ENCODE assay signal across 8 mouse cellular contexts in the genomic region with DNA sequence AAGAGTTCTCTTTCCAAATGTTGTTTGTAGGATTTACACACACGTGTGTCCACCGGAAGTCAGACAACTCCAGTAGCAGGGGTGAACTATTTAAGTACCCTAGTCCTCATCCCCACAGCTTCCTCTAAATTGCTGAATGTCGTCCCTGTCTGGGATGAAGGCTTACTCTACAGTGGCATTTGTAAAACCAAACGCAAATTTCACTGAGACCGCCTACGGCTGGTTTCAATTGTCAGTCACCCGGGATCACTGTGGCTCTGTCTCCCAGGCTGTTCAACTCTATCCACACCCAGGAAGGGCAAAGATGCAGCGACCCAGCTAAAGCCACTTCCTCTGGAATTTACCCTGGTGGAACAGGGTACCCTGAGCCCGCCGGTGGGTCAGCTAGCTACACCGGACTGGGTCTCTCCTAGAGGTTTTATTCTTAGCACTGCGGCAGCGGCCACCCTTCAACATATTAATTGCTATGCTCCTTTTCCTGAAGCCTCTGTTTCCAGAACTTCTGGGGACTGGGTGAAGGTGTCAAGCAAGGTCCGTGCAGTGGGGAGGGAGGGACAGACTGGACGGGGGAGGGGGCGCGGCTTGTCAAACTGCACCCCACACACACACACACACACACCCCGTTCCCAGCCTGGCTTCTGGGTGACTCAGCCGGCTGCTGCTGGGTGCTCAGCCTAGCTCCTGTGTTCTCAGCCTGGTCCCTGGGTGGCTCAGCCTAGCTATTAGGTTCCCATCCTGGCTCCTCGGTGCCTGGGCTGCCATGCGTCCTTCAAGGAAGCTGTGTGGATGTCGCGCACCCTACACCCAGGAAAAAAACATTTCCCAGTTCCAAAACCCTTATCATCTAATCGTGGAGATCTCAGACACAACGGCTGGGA. TPM values are rescaled to one million over a fixed set of nuclear protein-coding genes. Genes with fewer than 3 reads are reported as not detected.
DNase-seq lines count a peak whose midpoint lies in the region; ATAC-seq lines count a peak whose summit lies in the region.

No protein-coding gene starts in this region.

- peak; percentile 49; the same call in 1 of the 2 replicates for ATAC-seq in embryonic facial prominence, embryonic 11.5 days (replicated peaks; ENCODE audit: insufficient number of reproducible peaks, low FRiP score, low TSS enrichment, low read depth)
- ATAC-seq in hindbrain, embryonic 12.5 days (ENCODE audit: low FRiP score), result peak; percentile 61
- ATAC-seq in midbrain, embryonic 15.5 days (replicated peaks), result peak; percentile 48
- ATAC-seq in inflammation-experienced regulatory T-cells, adult 6 months, result no peak

- peak overlapping the region; percentile 61 for H3K9ac ChIP-seq in embryonic facial prominence, embryonic 11.5 days (replicated peaks; ENCODE audit: low read length)
- peak overlapping the region; percentile 68 for H3K9ac ChIP-seq in hindbrain, embryonic 12.5 days
- H3K9ac ChIP-seq in midbrain, embryonic 15.5 days, result peak overlapping the region; percentile 66

- no peaks in the 10 kb centered on the region for H3K36me3 ChIP-seq in embryonic facial prominence, embryonic 11.5 days (replicated peaks; ENCODE audit: control insufficient read depth, insufficient read depth, low read depth, low read length)
- no peaks in the 10 kb centered on the region for H3K36me3 ChIP-seq in hindbrain, embryonic 12.5 days
- H3K36me3 ChIP-seq in limb, embryonic 10.5 days, result no peaks in the 10 kb centered on the region
- no peaks in the 10 kb centered on the region for H3K36me3 ChIP-seq in midbrain, embryonic 15.5 days (replicated peaks)

- peak; percentile 22 for DNase-seq in cerebellum, adult 11-12 months
- DNase-seq in cerebellum, adult 11 months, result no peak
- DNase-seq in T-cell, adult 2 months (ENCODE audit: low spot score), result peak; percentile 28
- peak; percentile 30 for DNase-seq in embryonic facial prominence, embryonic 11.5 days (ENCODE audit: low spot score)
- peak; percentile 41 for DNase-seq in limb, embryonic 10.5 days (ENCODE audit: low spot score)

- H3K9me3 ChIP-seq in embryonic facial prominence, embryonic 11.5 days (replicated peaks; ENCODE audit: control insufficient read depth, low read length), result no peaks in the 10 kb centered on the region
- no peaks in the 10 kb centered on the region for H3K9me3 ChIP-seq in hindbrain, embryonic 12.5 days (replicated peaks)
- H3K9me3 ChIP-seq in limb, embryonic 10.5 days (replicated peaks), result no peaks in the 10 kb centered on the region
- no peaks in the 10 kb centered on the region for H3K9me3 ChIP-seq in midbrain, embryonic 15.5 days

- no peak overlapping the region for H3K27ac ChIP-seq in embryonic facial prominence, embryonic 11.5 days (replicated peaks; ENCODE audit: low read depth, low read length)
- H3K27ac ChIP-seq in hindbrain, embryonic 12.5 days, result no peak overlapping the region
- peak overlapping the region; percentile 77; the same call in 1 of the 2 replicates for H3K27ac ChIP-seq in limb, embryonic 10.5 days
- H3K27ac ChIP-seq in midbrain, embryonic 15.5 days, result peak overlapping the region; percentile 70; the same call in 1 of the 2 replicates

- H3K27me3 ChIP-seq in embryonic facial prominence, embryonic 11.5 days (ENCODE audit: control insufficient read depth, insufficient read depth, low read length), result peaks cover 14% of the 10 kb centered on the region
- H3K27me3 ChIP-seq in hindbrain, embryonic 12.5 days, result peaks cover 30% of the 10 kb centered on the region
- H3K27me3 ChIP-seq in limb, embryonic 10.5 days (ENCODE audit: low read depth, poor library complexity, severe bottlenecking), result peaks cover 54% of the 10 kb centered on the region
- peaks cover 19% of the 10 kb centered on the region for H3K27me3 ChIP-seq in midbrain, embryonic 15.5 days (replicated peaks)

- peaks cover 3% of the 10 kb centered on the region; the same call in 1 of the 2 replicates for H3K4me1 ChIP-seq in embryonic facial prominence, embryonic 11.5 days (ENCODE audit: control insufficient read depth, insufficient read depth, low read length)
- peaks cover 15% of the 10 kb centered on the region for H3K4me1 ChIP-seq in hindbrain, embryonic 12.5 days
- H3K4me1 ChIP-seq in limb, embryonic 10.5 days, result peaks cover 24% of the 10 kb centered on the region
- peaks cover 22% of the 10 kb centered on the region for H3K4me1 ChIP-seq in midbrain, embryonic 15.5 days

- peak overlapping the region; percentile 98 for H3K4me2 ChIP-seq in embryonic facial prominence, embryonic 11.5 days (ENCODE audit: low read depth, low read length)
- peak overlapping the region; percentile 98 for H3K4me2 ChIP-seq in hindbrain, embryonic 12.5 days (replicated peaks)
- H3K4me2 ChIP-seq in midbrain, embryonic 15.5 days, result peak overlapping the region; percentile 89

- H3K4me3 ChIP-seq in embryonic facial prominence, embryonic 11.5 days (ENCODE audit: low read depth, low read length), result peak overlapping the region; percentile 60
- peak overlapping the region; percentile 56 for H3K4me3 ChIP-seq in hindbrain, embryonic 12.5 days
- peak overlapping the region; percentile 73 for H3K4me3 ChIP-seq in limb, embryonic 10.5 days
- peak overlapping the region; percentile 54 for H3K4me3 ChIP-seq in midbrain, embryonic 15.5 days

- WGBS in embryonic facial prominence, embryonic 11.5 days, result 4% methylated on average over 25 of the region's 25 CpGs
- 4% methylated on average over 24 of the region's 25 CpGs for whole genome bisulfite sequencing in hindbrain, embryonic 12.5 days
- WGBS in limb, embryonic 10.5 days, result 6% methylated on average over 25 of the region's 25 CpGs
- WGBS in midbrain, embryonic 15.5 days, result 4% methylated on average over 25 of the region's 25 CpGs

RNA-seq across cellular contexts. Expression of gene Nebl, which starts 1.3 kb away (rescaled TPM):
- polyA plus RNA-seq in embryonic facial prominence, embryonic 11.5 days (2014; fragmentation: Nextera tagmentation; extraction: Ambion mirVana), result 8.6 and 8.9 TPM in 2 replicates
- 9.7 and 11.2 TPM in 2 replicates for polyA plus RNA-seq in hindbrain, embryonic 12.5 days (2016; fragmentation: Nextera tagmentation; extraction: Ambion mirVana)
- polyA plus RNA-seq in limb, embryonic 10.5 days (2016; fragmentation: Nextera tagmentation; extraction: Ambion mirVana), result 2.3 and 4.7 TPM in 2 replicates
- polyA plus RNA-seq in midbrain, embryonic 15.5 days (2015; fragmentation: Nextera tagmentation; extraction: Ambion mirVana), result 11.0 and 11.7 TPM in 2 replicates
- polyA plus RNA-seq in inflammation-experienced regulatory T-cells, adult 6 months (2017; shearing (Covaris generic)), result 10 to 100 TPM; 13.5 to 17.4 (median 14.3) TPM

Comparison
In these comparisons a context has a peak if more than half of its experiments do, and no peak if none do; other contexts are left out.
1. H3K27ac ChIP-seq: peak in limb, embryonic 10.5 days (single experiment) and midbrain, embryonic 15.5 days (single experiment); none in embryonic facial prominence, embryonic 11.5 days (single experiment) and hindbrain, embryonic 12.5 days (single experiment).
2. Peak in every context shown above with its lines, with median percentiles within 50 percentile points of each other: H3K4me2 ChIP-seq, H3K4me3 ChIP-seq and H3K9ac ChIP-seq.